Mouse (Mus musculus): ENCODE results near the gene Mxd4. TPM values are rescaled to one million over a fixed set of nuclear protein-coding genes. Genes with fewer than 3 reads are reported as not detected.

Mxd4 gene
- polyA plus RNA-seq (2015; fragmentation: Nextera tagmentation; extraction: Ambion mirVana): 45.3 and 50.3 TPM in 2 replicates

- DNase-seq (ENCODE audit: low spot score): peak; percentile 99
Observed at GRCm38 (mm10) chr5:34187601-34188316, at the start of gene Mxd4. Mxd4 (minus strand) TSS chr5:34187720.

- peak; percentile 84 for DNase-seq (ENCODE audit: low spot score)
Observed at GRCm38 (mm10) chr5:34235898-34236420, 48.4 kb upstream of the Mxd4 start.

- no peak for DNase-seq (ENCODE audit: low spot score)
Observed at GRCm38 (mm10) chr5:34235056-34235455, 47.5 kb upstream of the Mxd4 start.

DNA sequence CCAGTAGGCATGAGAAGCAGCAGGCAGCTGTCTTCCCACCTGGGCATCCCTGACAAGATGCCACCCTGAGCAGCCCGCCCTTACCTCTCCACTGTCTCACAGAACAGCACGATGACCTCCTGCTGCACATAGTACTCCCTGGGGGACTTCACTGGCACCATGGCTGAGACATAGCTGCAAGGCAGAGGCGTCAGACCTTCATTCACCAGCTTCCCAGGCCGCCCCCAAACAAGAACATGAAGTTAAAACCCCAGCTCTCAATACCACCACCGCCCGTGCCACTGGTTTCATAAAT lies 45.6 kb upstream of the Mxd4 start:
- DNase-seq (ENCODE audit: low spot score): no peak

- DNase-seq (ENCODE audit: low spot score): peak; percentile 78
Observed at GRCm38 (mm10) chr5:34232481-34233220, 45.1 kb upstream of the Mxd4 start.

DNA sequence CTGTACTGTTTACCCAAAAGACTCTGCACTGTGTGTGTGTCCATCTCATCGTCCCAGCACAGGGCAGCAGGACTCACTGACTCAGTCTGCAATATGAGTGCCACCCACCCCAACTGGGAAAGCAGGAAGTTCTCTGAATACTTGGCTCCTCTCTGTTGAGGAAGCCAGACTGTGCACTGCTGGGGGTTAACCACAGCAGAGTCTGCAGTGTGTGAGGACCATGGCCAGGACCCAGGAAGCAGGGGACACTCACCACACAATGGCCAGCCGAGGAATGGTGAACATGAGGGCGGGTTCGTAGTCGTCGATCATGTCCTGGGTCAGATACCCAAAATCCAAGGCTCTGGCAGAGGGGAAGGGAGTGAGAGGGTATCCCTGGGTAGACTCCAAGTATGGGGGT lies 44.4 kb upstream of the Mxd4 start:
- peak; percentile 52 for DNase-seq (ENCODE audit: low spot score)

DNA sequence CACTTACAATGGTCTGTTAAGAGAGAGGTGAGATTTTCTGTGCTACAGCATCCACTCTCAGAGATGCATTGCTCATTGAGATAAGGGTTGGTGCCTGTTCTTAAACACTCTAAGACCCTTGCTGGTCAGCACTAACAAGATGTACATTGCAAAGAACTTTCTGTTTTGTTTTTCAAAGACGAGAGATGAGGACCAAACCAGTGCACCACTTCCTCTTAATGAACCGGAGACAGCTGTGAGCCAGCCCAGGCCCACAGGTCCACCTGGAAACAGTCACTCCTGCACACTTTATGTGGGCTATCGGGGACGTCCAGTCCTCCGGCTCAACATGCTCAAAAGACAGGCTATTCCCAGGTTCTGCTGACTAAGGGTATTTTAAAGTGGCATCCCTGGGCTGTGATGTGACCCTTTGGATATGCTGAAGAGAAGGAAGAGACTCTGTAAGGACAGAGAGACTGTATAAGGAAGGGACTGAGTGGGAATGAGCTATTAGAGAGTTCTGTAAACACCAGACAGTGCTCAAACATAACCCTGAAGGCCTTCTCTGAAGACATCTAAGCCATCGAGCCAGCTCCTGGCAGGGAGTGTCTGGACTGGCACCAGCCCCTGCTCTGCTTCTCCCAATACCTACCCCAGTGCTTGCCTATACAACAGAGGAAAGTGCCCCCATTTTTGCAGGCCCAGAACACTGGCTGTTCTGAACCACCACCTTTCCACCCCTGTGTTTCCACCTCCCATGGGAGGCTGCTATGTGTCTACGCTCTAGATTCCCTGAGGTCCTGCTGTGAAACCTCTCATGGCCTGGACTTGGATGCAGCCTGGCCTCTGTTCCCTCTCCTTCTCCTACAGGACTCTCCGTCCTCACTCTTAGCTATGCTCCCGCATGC lies 43.3 kb upstream of the Mxd4 start:
- DNase-seq (ENCODE audit: low spot score): peak; percentile 29

- DNase-seq (ENCODE audit: low spot score): no peak
Observed at GRCm38 (mm10) chr5:34229503-34229902, 42.0 kb upstream of the Mxd4 start.

DNA sequence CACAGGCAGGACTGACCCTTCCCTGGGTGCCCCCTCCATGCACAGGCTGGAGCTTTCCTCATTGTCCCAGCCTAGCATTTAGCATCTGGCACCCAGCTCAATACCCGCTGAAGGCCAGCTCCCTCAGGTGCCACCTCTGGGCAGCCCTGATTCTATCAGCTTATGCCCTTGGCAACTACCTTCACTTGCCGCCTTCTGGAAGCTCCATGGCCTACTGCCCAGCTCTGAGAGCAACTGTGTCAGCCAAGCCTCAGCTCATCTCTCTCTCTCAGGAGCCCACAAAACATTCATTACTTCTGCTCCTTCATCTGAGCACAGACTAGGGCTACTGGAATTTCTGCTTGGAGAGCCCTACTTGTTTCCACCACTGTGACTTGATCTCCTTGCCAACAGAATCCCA lies 38.0 kb upstream of the Mxd4 start:
- DNase-seq (ENCODE audit: low spot score): no peak

DNA sequence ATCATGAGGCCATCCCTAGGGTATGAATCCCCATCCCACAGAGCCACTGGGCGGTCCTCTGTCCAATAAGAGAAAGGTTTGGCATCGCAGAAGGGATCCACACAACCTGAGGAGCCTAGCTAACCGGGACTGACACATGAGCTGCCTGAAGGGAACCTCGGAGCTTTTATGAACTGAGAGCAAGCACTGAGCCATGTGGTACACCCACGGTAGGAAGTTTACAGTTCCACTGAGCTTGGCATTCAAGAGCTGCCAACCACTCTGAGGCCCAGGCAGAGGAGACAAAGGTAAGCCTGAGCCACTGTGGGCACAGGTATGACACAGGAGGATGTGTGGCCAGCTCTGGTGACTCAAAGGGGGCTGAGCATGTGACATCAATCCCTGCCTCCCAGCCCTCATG lies 37.0 kb upstream of the Mxd4 start:
- no peak for DNase-seq (ENCODE audit: low spot score)

- DNase-seq (ENCODE audit: low spot score): no peak
Observed at GRCm38 (mm10) chr5:34220001-34220400, 32.5 kb upstream of the Mxd4 start.

- DNase-seq (ENCODE audit: low spot score): no peak
Observed at GRCm38 (mm10) chr5:34218672-34219071, 31.2 kb upstream of the Mxd4 start.

GRCm38 (mm10) chr5:34217756-34218155 lies 30.2 kb upstream of the Mxd4 start:
- no peak for DNase-seq (ENCODE audit: low spot score)

DNA sequence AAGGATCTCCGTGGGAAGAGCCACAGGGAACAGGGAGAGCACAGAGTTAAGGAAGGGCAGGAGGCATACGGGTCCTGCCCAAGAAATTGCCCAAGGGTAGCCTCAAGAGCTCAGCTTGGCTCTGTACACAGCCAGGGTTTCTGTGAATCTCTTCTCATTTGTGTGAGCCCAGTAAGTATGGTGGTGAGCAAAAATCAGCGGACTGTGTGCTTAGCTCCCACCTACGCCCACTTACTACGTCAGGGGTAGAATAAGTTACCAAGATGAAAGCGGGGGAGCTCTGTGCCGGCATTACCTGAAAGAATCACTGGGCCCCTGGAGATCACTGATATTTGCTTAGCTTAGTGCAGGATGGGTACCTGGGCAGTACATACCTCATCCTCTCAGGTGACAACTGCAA lies 28.5 kb upstream of the Mxd4 start:
- DNase-seq (ENCODE audit: low spot score): no peak

DNA sequence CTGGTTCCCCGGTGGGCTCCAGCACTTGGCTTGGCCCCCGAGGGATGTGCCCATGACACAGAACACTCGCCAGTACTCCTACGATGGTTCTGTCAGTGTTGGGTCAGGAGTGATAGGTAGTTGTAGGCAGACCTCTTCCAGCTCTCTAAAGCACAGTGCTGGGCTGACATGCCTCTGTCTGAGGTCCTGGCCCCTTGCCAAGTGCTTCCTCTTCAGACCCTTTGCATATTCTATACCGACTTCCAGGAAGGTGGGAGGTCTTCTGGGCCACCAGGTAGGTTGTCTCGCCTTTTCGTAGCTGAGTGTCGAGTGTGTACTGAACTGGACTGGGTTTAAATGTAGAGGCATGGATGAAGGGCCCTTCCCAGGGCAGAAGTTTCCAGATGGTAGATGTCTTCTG lies 26.1 kb upstream of the Mxd4 start:
- DNase-seq (ENCODE audit: low spot score): no peak

DNA sequence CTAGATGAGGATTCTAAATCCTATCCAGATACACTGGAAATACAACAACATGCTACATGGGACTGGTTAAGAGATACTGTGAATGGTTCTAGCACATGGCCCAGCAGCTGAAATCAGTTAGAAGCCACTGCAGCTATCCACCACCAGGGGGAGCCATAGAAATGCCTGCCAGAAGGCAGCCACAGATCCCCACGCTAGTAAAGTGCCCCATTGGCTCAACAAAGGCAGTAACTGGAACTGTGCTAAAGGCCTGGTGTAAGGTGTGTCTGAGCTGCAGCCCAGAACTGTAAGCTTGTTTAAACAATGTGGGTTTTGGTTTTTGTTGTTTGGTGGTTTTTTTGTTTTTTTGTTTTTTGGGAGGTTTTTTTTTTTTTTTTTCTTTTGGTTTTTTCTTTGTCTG lies 22.8 kb upstream of the Mxd4 start:
- peak; percentile 90 for DNase-seq (ENCODE audit: low spot score)

DNA sequence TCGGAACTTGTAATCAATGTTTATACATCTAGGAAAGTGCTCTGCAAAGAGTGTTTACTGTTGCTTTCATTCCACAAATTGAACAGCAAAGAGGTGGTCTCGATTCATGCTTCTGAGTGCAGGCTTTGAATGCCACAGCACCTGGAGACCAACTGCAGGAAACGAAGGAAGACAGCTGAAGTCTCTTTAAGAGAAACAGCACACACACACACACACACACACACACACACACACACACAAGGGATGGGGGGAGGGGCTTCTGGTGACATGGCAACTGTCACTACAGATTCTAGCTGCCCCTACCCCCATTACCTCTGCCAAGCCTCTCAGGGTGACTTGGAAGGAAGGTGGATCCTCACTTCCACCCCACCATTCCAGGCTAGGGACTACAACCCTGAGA lies 20.0 kb upstream of the Mxd4 start:
- DNase-seq (ENCODE audit: low spot score): peak; percentile 88

DNA sequence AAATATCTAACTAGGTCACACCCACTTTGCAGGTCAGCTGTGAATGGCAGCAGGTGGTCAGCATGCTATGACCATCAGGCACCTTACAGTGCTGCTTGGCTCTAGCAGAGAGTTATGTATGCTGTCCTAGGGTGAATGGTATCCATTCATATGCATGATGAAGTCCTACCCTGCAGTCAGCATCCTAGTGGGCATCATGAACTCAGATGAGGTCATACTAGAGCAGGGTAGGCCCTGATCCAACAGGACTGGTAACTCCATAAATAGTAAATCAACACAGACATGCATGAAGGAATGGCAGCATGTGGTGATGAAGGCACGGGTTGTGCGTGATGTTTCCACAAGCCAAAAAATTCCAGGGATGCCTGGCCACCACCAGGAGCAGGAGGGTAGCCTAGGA lies 18.3 kb upstream of the Mxd4 start:
- DNase-seq (ENCODE audit: low spot score): no peak

GRCm38 (mm10) chr5:34204911-34205310 lies 17.4 kb upstream of the Mxd4 start:
- DNase-seq (ENCODE audit: low spot score): no peak

DNA sequence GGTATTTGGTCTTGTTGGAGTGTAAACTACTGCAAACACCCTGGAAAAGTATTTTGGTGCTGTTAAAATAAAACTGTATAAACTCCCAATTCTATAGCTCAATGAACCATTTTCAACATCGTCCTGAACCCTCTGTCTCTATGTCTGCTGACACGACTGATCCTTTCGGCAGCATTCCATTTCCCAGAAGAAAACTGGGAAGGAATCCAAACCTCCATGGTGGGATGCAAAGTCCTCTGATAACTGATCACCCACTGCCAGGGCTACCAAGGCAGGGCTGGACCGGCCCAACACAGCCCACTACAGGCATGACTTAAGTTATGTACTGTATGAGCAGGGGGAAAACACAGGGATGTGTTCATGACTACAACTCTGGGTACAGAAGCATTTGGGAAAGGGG lies 14.5 kb upstream of the Mxd4 start:
- DNase-seq (ENCODE audit: low spot score): no peak

GRCm38 (mm10) chr5:34201396-34201795 lies 13.9 kb upstream of the Mxd4 start:
- peak; percentile 60 for DNase-seq (ENCODE audit: low spot score)

DNA sequence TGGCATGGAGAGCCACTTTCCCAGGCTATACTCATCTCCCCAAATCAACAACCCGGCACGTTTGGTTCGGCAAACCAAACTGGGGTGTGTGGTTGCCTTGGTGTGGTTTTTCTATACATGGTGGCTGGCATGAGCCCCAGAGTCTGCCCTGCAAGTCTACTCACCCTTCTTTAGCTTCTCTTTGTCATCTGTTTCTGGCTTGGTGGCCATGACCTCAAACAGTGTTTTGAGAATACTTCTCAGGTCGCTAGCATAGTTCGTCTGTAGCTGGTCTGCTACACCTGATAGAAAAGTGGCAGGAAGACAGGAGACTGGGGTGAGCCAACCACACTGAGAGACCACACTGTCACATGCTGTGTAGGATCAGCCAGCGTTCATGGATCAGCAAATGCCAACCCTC lies 11.1 kb upstream of the Mxd4 start:
- peak; percentile 52 for DNase-seq (ENCODE audit: low spot score)

Data from thymus, postnatal 0 days (tissue).